Mouse (Mus musculus) CD4-positive, CD25-positive, alpha-beta regulatory T cell, adult 9 weeks (primary cell): ENCODE results near the gene Ccnd1. TPM values are rescaled to one million over a fixed set of nuclear protein-coding genes. Genes with fewer than 3 reads are reported as not detected.

Experiments
- polyA plus RNA-seq: library from polyadenylated mRNA; unstranded; fragments of 100-300 nt; shearing (Covaris generic); gene quantifications from one replicate; pipeline ENCODE4 v1.2.1, GENCODE M21; 2017

Gene Ccnd1
- 0.38 TPM for polyA plus RNA-seq

DNA sequence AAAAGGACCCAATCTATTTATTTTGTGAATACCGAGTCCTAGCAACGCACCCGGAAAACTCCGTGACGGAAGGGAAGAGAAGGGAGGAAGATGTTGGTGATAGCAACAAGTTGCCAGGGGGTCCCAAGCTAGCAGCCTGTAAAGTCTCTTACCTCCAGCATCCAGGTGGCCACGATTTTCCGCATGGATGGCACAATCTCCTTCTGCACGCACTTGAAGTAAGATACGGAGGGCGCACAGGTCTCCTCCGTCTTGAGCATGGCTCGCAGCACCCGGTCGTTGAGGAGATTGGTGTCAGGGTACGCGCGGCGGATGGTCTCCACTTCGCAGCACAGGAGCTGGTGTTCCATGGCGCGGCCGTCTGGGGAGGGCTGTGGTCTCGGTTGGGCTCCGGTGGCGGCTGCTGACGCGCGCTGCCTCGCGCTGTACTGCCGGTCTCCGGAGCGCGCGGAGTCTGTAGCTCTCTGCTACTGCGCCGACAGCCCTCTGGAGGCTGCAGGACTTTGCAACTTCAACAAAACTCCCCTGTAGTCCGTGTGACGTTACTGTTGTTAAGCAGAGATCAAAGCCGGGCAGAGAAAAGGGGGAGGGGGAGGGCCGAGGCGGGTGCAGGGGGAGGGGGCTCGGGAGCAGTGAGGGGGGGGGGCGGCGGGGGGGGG is at the start of gene Ccnd1:
TSS of gene Ccnd1 (minus strand) at position 582 of the 659 bp plus-strand sequence.

DNA sequence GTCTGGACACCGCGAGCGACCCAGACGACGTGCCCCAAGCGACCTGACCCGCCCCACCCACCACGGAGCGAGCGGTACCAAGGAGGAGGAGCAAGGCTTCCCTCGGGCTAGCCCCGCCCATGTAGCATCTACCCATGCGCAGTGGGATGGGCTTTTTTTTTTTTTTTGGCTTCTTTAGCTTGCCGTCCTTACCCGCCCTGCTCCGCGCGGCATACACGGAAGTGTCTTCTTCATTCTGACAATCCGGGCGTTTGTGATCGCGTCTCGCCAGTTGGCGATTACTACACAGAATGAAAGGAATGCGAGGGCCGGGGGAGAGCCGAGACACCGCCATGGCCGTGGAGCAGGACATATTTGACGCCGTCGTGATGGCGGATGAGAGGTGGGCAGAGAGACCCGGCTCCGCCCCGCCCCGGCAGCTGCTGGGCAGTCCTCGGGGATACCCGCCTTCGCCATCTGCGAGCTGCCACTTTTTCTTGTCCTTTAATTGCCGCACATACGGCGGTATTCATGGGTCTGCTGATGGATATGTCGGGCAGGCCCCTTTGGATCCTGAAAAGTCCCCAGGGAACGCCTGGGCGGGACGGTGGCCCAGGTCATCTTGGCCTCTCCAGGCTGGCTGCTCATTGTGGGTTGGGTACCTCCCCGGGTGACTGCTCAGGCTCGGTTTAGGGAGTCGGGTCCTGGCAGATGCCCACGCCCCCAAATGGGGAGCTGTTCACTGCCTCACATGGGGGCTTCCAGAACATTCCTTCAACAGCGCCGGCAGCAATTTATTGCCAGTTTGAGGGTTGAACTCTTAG is 24.6 kb downstream of the Ccnd1 start, which contains the start of gene LTO1:
TSS of gene LTO1 (plus strand) at position 153 of the 803 bp plus-strand sequence.

DNA sequence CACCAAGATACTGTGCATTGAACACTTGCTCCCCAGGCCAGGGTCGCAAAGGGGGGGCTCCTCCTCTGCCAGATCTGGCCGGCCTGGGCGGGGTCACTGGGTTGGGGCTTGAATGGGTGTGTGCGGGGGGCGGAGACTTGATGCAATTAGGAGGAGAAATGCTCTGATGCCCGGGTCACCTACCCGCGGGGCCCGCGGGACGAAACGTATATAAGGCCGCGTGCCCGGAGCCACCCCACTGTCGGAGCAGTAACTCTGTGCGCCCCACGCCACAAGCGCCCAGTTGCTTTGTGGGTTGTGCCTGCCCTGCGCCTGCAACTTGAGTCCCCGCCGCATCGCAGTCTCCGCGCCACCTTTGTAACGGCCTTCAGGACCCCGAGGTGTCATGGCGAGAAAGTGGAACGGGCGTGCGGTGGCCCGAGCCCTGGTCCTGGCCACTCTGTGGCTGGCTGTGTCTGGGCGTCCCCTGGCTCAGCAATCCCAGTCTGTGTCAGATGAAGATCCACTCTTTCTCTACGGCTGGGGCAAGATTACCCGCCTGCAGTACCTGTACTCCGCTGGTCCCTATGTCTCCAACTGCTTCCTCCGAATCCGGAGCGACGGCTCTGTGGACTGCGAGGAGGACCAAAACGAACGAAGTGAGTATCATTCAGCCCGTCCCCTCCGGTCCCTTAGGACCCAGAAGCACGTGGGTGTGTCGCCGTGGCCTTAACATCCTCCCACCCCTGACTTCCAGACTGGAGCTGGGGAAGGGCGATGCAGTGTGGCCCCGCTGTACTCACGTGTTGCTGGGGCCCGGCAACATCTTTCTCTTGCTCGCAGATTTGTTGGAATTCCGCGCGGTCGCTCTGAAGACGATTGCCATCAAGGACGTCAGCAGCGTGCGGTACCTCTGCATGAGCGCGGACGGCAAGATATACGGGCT is 43.2 kb downstream of the Ccnd1 start, which contains the start of gene Fgf15:
TSS of gene Fgf15 (plus strand) at position 238 of the 925 bp plus-strand sequence.

Other genes starting within 250 kb of the Ccnd1 start
- not detected for gene Ano1, start 188.0 kb downstream of the Ccnd1 start, polyA plus RNA-seq
- not detected for gene Fgf3, start 101.8 kb downstream of the Ccnd1 start, polyA plus RNA-seq
- gene Fgf4, start 92.6 kb downstream of the Ccnd1 start, polyA plus RNA-seq = not detected
- not detected for gene Fgf15, start 43.4 kb downstream of the Ccnd1 start, polyA plus RNA-seq
- gene LTO1, start 24.8 kb downstream of the Ccnd1 start, polyA plus RNA-seq = 28.3 TPM